Mouse (Mus musculus) G1E-ER4 (cell line): ENCODE results near the gene Tub. TPM values are rescaled to one million over a fixed set of nuclear protein-coding genes. Genes with fewer than 3 reads are reported as not detected.

Source experiments
- GATA1 ChIP-seq: IDR thresholded peaks from one replicate; pipeline ENCODE4 v1.8.0; 2012; ENCODE audit warnings: low read length, inconsistent platforms
- polyA plus RNA-seq: library from polyadenylated mRNA; stranded (reverse); fragments of >175 nt; gene quantifications from 2 replicates; pipeline ENCODE4 v1.2.3, GENCODE M21; 2012

Tub gene
- polyA plus RNA-seq, 1 experiment = not detected

GRCm38 (mm10) chr7:109039445-109039844, 89.3 kb downstream of the Tub start:
- no peak for TF ChIP-seq GATA1

DNA sequence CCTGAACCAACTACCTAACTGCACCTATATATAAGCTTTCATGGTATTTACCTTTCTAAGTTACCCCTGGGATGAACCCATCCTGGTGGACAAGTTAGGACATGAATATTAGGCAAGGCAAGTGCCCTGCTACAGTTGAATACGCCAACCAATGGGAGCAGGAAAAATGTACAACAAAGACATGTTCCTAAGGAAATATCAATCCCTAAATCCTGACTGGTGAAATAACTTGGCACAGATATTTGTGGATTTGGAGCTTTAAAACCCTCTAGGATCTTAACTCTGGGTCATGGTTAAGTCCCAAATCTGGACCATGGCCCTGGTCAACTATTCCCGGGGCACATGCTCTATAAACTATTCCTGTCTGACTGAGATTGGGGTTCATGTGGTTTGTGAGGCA, 95.7 kb downstream of the Tub start:
- no peak for TF ChIP-seq GATA1

DNA sequence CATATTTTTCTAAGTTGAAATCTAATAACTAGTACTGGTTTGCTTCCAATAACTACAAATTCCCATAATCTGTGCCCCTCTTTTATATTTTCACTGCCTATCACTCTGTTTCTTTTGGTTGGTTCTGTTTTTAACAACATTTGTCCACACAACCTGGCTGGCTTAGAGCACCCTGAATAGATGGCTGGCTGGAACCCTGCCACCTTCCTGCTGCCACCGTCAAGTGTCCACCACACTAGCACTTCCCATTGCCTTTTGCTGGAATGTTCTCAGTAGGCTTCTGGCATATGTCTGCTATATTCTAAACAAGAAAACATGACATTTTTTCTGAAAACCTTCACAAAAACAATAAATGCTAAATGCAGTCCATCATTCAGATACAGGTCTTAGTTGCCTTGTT, 100.7 kb downstream of the Tub start:
- TF ChIP-seq GATA1 = no peak

DNA sequence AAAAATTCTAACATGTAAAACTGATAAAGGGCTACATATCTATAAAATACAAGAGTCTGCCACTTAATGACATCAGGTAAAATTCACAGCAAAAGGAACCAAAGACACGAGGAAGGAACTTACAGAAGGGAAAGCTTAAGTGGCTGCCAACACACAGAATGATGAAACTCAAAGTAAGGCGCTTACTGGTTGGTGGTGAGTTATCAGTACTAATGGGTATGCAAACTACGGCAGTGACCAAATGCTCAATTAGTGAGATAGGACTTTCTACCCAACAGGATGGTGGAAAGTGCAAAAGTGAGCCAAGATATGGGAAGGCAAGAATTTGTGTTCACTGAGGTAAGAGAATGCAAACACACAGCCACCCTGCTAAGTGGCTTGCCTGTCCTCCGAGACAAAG, 109.4 kb downstream of the Tub start:
- no peak for TF ChIP-seq GATA1

GRCm38 (mm10) chr7:109069641-109070040, 119.5 kb downstream of the Tub start:
- TF ChIP-seq GATA1 = no peak

DNA sequence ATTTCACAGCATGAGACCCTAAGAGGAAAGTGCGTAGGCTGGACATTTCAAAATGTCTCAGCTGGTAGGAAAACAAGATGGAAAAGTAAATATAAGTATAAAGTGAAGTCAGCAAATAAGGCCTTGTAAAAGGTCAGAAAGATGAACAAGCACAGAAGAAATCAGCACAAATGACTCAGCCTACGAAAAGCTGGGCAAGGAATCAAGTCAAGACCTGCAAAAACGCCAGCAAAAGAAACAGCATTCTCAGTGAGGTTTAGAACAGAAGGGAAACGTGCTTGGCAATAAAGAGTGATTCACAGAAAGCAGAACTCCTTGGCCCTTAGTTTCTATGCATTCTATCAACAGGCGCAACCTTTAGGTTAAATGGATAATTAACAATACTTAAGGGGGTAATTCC, 122.2 kb downstream of the Tub start:
- no peak for TF ChIP-seq GATA1

DNA sequence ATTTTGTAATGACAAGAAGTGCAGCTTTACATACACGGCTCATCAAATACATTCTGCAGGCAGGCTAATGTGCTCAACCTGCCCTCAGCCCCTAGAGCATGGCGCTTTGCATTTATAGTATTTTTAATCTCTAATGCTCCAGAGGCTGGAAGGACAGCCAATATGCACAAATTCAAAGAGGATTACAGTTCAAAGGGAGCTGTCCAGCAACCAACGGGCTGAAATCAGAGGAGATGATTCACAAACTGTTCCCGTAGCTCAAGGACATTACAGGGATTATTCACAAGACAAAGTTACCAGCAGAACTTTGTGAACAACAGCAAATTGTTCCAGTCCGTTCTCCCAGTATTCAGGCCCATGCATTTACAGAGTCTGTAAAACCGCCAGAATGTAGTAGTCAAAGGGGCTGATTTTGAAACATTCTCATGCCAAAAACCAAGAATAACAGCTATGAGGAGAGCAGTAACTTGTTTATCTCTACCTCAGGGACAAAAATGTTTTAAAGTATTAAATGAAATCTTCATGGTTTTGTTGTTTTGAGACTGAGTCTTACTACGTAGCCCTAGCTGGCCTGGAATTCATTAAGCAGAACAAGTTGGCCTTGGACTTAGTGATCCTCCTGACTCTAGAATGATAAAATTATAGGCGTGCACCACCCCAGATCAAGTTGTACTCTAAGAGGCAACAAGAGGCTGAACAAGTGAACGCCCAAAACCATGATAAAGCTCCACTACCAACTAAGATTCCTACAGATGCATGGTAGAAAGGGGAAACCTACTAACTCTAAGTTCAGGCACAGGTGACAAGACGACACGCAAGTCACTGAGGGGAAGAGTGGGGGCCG, 132.4 kb downstream of the Tub start:
- no peak for TF ChIP-seq GATA1

DNA sequence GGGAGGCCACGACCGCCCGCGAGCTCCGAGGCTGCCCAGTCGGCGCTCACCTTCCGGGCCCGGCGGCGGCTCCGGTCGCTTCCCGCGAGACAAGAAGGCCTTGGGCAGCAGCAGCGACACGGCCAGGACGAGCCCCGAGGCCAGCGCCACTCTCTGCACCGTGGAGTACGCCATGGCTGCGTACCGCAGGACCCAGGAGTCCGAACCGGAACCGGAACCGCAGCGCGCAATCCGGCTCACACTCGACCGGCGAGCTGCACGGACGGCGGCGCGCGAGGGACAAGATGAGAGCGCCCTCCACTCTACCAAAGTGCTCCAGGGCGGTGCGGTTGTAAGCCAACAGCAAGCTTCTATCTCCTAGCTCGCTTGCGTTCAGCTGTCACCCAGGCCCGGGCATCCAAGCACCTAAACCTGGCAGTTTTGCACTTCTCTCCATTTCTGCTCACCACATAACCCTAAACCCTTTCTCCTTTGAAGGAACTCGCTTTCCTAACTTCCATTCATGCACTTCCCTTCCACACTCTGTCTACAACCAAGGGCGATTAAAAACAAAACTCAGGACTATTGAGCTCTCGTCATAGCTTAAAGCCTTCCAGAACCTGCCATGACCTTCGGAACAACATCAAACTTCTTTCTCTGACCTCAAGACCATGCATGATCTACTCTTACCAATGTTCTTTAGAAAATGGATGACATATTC, 133.1 kb downstream of the Tub start, which contains the start of gene Ric3:
TSS of gene Ric3 (minus strand) at position 219 of the 700 bp plus-strand sequence.
- no peak for TF ChIP-seq GATA1

GRCm38 (mm10) chr7:109083813-109084184, 133.7 kb downstream of the Tub start:
- TF ChIP-seq GATA1 = no peak

Other genes starting within 250 kb of the Tub start
- gene Olfr512, start 237.0 kb upstream of the Tub start, polyA plus RNA-seq = not detected in 2 replicates
- not detected in 2 replicates for gene Olfr513, start 199.4 kb upstream of the Tub start, polyA plus RNA-seq
- not detected in 2 replicates for gene Olfr514, start 124.3 kb upstream of the Tub start, polyA plus RNA-seq
- not detected in 2 replicates for gene Olfr516, start 99.8 kb upstream of the Tub start, polyA plus RNA-seq
- not detected in 2 replicates for gene Olfr517, start 78.0 kb upstream of the Tub start, polyA plus RNA-seq
- gene Olfr518, start 65.3 kb upstream of the Tub start, polyA plus RNA-seq = not detected in 2 replicates
- not detected in 2 replicates for gene Olfr519, start 55.9 kb upstream of the Tub start, polyA plus RNA-seq
- gene Nlrp10, start 20.2 kb upstream of the Tub start, polyA plus RNA-seq = 0.04 and 0.05 TPM in 2 replicates
- gene Eif3f, start 15.9 kb upstream of the Tub start, polyA plus RNA-seq = 626 and 785 TPM in 2 replicates
- not detected in 2 replicates for gene Ric3, start 133.0 kb downstream of the Tub start, polyA plus RNA-seq
- not detected in 2 replicates for gene Lmo1, start 224.9 kb downstream of the Tub start, polyA plus RNA-seq